Mouse (Mus musculus): ENCODE measurements around the gene Napa.

The Napa gene

DNA sequence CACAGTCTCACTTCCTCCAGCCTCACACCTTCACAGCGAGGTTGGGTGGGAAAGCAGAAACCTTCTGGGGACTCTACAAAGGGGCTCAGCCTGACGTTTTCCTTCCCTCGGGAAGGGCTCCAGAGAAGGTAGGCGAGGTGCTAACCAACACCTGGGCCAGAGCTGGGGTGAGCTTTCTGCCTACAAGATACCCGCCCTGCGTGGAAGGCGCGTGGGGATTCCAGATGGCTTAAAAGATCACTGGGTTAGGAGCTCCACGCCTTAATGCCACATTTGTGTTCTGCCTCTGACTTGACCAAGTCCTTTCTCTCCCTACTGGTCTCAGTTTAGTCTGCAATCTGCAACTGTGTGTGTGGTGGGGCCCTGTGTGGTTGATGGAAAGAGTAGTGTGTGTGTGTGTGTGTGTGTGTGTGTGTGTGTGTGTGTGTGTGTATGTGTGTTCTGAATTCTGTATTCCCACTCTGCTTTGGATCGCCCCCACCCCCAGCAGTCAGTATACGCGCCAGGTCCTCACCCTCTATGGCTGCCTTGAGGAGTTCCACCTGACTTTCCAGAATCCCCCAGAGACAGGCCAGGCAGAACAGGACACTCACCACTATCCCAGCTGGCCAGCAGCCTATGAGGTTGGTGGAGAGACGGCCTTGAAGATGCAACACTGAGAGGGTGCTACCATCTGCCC, 32.8 kb downstream of the Napa start:
- no peak for DNase-seq (ENCODE audit: low spot score in 2 of 2)

- no peak for DNase-seq (ENCODE audit: low spot score in 2 of 2)
Observed at GRCm38 (mm10) chr7:16132161-16132581, 33.9 kb downstream of the Napa start.

- DNase-seq (ENCODE audit: low spot score in 2 of 2), result no peak
Observed at GRCm38 (mm10) chr7:16132926-16133325, 34.7 kb downstream of the Napa start.

DNA sequence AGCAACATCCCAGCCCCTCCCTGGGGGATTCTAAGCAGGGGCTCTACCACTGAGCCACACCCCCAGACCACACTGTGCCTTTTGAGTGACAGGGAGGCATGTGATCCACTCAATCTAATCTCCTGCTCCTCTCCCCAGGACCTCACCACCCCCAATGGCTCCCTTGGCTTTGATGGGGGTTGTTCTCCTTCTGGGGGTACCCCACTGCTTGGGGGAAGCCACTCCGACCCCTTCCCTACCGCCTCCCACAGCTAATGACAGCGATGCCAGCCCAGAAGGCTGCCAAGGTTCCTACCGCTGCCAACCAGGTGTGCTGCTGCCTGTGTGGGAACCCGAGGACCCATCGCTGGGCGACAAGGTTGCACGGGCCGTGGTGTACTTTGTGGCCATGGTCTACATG, 35.4 kb downstream of the Napa start:
- DNase-seq (ENCODE audit: low spot score in 2 of 2), result no peak

DNA sequence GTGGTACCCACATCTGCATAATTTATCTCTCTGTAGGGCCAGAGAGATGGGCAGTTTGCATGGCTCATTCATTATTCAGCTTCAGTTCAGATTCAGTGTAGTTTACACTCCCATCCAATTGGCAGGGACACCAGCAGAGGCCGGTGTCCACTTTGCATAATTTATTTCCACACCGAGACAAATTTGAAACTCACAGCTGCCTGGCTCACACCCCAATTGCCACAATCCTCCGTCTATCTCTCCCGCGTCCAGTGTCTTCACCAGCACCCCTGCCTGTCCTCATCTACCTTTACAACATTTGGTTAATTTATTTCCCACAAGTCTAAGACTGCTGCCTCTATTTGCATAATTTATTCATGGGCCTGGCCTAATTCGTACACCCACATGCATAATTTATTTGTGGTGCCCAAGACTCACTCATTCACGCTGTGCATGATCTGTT, 36.7 kb downstream of the Napa start:
- DNase-seq (ENCODE audit: low spot score in 2 of 2), result no peak

GRCm38 (mm10) chr7:16146489-16147410, 48.5 kb downstream of the Napa start:
- DNase-seq (ENCODE audit: low spot score in 2 of 2), result no peak

GRCm38 (mm10) chr7:16147643-16148042, 49.4 kb downstream of the Napa start:
- DNase-seq (ENCODE audit: low spot score in 2 of 2), result peak; percentile 42 to 86

DNA sequence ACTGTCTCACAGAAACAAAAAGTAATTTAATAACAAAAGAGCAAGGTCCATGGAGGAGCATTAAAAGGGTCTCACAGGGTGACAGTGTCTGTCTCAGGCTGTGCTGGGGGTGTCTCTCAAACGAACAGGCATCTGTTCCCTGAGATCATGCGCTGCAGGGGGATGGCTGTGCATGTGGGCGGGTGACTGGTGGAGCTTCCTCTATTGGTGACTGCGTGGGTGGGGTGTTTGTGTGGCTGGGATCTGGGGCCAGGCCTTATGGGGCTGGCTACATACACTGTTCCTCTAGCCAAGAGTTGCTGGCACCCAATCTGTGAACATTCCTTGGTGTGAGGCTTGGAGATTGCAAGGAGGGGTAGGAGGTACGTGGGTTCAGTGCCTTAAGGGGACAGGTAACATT, 51.0 kb downstream of the Napa start:
- no peak for DNase-seq (ENCODE audit: low spot score in 2 of 2)

- DNase-seq (ENCODE audit: low spot score in 2 of 2), result no peak
Observed at GRCm38 (mm10) chr7:16150191-16151145, 52.2 kb downstream of the Napa start.

DNA sequence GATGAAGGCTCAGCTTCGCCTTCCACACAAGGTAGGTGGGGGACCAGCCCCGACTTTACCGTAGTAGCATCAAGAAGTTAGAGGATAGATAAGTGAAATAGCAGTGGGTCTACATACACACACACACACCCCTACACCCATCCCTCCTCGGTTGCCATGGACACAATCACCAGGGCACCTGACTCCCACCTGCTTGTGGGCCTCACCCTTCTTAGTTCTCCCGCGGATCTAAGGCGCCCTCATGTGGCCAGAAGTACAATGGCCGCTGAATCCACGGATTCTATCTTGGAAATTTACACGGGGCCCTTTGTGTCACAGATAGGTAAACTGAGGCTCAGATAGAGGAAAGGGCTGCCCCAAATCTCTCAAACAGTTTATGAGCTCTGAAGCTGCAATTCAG, 55.3 kb downstream of the Napa start:
- no peak for DNase-seq (ENCODE audit: low spot score in 2 of 2)

DNA sequence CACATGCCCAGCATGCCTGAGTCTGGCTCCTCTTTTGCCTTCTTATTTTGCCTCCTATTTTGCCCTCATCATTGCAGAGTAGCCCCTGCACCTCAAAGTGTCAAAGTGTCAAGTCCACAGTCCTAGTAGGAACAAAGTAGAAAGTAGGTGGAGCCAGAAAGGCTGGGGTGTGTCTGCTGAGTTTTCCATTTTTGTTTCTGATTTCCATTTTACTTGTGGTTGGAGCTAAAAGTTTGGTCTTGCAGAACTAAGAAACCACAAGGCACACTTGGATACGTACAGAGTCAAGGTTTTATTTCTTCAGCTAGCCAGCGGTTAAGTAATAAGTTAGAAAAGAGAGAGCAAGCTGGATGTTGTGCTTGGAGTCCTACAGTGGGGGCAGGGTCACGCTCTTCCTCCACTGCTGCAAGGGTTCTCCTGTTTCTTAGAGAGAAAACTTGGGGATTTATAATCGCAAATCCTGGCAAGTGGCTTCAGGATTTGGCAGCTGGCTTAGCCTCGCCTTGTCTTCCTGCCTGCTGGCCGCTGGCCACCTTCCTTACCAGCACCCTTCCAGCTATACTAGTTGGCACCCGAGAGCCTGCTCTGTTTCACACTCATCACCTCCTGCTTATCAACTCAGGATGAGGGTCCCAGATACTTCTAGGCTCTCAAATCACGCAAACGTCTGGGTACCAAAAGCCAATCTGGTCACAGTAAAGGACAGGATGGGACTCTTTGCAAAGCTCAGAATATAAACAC, 57.0 kb downstream of the Napa start:
- no peak for DNase-seq (ENCODE audit: low spot score in 2 of 2)

- DNase-seq (ENCODE audit: low spot score in 2 of 2), result no peak
Observed at GRCm38 (mm10) chr7:16156105-16156714, 58.0 kb downstream of the Napa start.

GRCm38 (mm10) chr7:16158735-16159134, 60.5 kb downstream of the Napa start:
- no peak for DNase-seq (ENCODE audit: low spot score in 2 of 2)

DNA sequence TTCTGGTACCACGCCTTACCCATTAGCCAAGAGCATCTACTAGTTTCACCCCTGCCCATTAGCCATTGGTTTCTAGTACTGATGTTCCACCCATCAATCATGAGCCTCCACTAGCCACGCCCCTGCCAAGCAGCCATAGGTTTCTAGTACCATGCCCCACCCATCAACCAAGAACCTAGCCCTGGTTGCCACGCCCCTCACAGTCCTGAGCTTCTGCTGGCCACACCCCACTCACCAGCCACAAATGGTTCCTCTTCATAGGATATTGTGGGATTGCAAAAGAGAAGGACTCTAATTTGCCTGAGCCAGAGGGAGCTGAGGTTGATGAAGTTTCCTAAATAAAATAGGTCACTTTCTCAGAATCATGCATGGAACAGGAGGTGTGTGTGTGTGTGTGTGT, 62.4 kb downstream of the Napa start:
- no peak for DNase-seq (ENCODE audit: low spot score in 2 of 2)

- no peak for DNase-seq (ENCODE audit: low spot score in 2 of 2)
Observed at GRCm38 (mm10) chr7:16161302-16161701, 63.0 kb downstream of the Napa start.

- no peak for DNase-seq (ENCODE audit: low spot score in 2 of 2)
Observed at GRCm38 (mm10) chr7:16162036-16162435, 63.8 kb downstream of the Napa start.
